Mouse (Mus musculus) heart, adult 2 months (tissue): Measurements from ENCODE around the gene Zzef1. TPM values are rescaled to one million over a fixed set of nuclear protein-coding genes. Genes with fewer than 3 reads are reported as not detected.

Experiments
- DNase-seq, 2 experiments: peaks; one replicate each; pipeline ENCODE4 v3.0.0; 2021
- H3K27ac ChIP-seq: fragments of 200-600 bp; 2 replicates; pipeline ENCODE4 v1.8.1; 2022
- H3K27me3 ChIP-seq: fragments of 200-500 bp; 2 replicates; pipeline ENCODE4 v1.6.1; 2012; ENCODE audit warnings: mild to moderate bottlenecking, low read length, inconsistent platforms, mixed read lengths; ENCODE audit not compliant: control insufficient read depth, insufficient read depth
- H3K36me3 ChIP-seq: fragments of 200-500 bp; 2 replicates; pipeline ENCODE4 v1.6.1; 2012; ENCODE audit warnings: low read length, inconsistent platforms; ENCODE audit not compliant: control insufficient read depth, insufficient read depth
- H3K4me1 ChIP-seq: fragments of 200-500 bp; 2 replicates; pipeline ENCODE4 v1.6.1; 2011; ENCODE audit warnings: low read length; ENCODE audit not compliant: control insufficient read depth, insufficient read depth
- H3K4me3 ChIP-seq: fragments of 200-600 bp; 2 replicates; pipeline ENCODE4 v1.8.1; 2022
- H3K79me2 ChIP-seq: fragments of 200-500 bp; replicated peaks from 2 replicates; pipeline ENCODE4 v1.6.1; 2012; ENCODE audit warnings: mild to moderate bottlenecking, inconsistent platforms, low read length, moderate library complexity, mixed read lengths; ENCODE audit not compliant: control insufficient read depth, insufficient read depth
- H3K9ac ChIP-seq: fragments of 200-500 bp; 2 replicates; pipeline ENCODE4 v1.6.1; 2012; ENCODE audit warnings: low read depth, mild to moderate bottlenecking, control low read depth, inconsistent platforms, low read length, mixed read lengths
- CTCF ChIP-seq: fragments of 200-600 bp; IDR thresholded peaks from 2 replicates; pipeline ENCODE4 v1.8.1; 2022; ENCODE audit warnings: antibody characterized with exemption, mild to moderate bottlenecking, moderate library complexity
- EP300 ChIP-seq: fragments of 200-500 bp; IDR thresholded peaks from 2 replicates; pipeline ENCODE4 v1.6.1; 2011; ENCODE audit warnings: low read depth, low read length, control low read depth; ENCODE audit not compliant: insufficient read depth
- POLR2A ChIP-seq: fragments of 200-500 bp; IDR thresholded peaks from 2 replicates; pipeline ENCODE4 v1.6.1; 2011; ENCODE audit warnings: mild to moderate bottlenecking, low read depth, low read length, control low read depth; ENCODE audit not compliant: insufficient read depth
- WGBS: fragments of 180-500 bp; shearing (Covaris S2); methylation state at CpG from one replicate; pipeline ENCODE4 v1.1.7; 2018; 5-methylcytosine and 5-hydroxymethylcytosine counted together
- intact Hi-C: fragments of 180-260 bp; cut with DNase I; formaldehyde crosslinking; loops from one replicate; pipeline ENCODE4 v1.15.1; 2025
- polyA plus RNA-seq: library from polyadenylated mRNA; depleted of rRNA; stranded (reverse); fragments of >200 nt; gene quantifications from 2 replicates; pipeline ENCODE4 v1.2.3, GENCODE M21; 2012
- total RNA-seq, 2 experiments: library from RNA; stranded (reverse); gene quantifications; 2 replicates each; pipeline ENCODE4 v1.2.3; 2021

Zzef1 gene
- total and polyA plus RNA-seq, 3 experiments, result 14.1 to 17.5 (median 17.4) TPM

- no peaks in the 10 kb centered on the region for H3K27me3 ChIP-seq
- no peaks in the 10 kb centered on the region for H3K4me1 ChIP-seq
- 87% methylated on average over 7 of the region's 7 CpGs for WGBS
- no peak overlapping the region for H3K4me3 ChIP-seq
- H3K27ac ChIP-seq, result no peak overlapping the region
- no peak overlapping the region for H3K9ac ChIP-seq
- intact Hi-C loops, result no loop called here
- peaks cover 4% of the 10 kb centered on the region for H3K36me3 ChIP-seq
- TF ChIP-seq EP300, result no peak
- no peak for TF ChIP-seq POLR2A
- TF ChIP-seq CTCF, result no peak
- no peak for DNase-seq
- no peaks in the 10 kb centered on the region for H3K79me2 ChIP-seq
These were observed 70.4 kb downstream of the Zzef1 start for GRCm38 (mm10) chr11:72866446-72866845.

GRCm38 (mm10) chr11:72872061-72872460 is 76.0 kb downstream of the Zzef1 start:
- no peak for DNase-seq
- no peak for TF ChIP-seq EP300
- no peak for TF ChIP-seq POLR2A
- no peak for TF ChIP-seq CTCF
- Histone ChIP-seq H3K9ac (no peak overlapping the region), H3K27me3 (no peaks in the 10 kb centered on the region), H3K79me2 (no peaks in the 10 kb centered on the region), H3K4me1 (no peaks in the 10 kb centered on the region), H3K4me3 (no peak overlapping the region), H3K27ac (no peak overlapping the region), H3K36me3 (peaks cover 2% of the 10 kb centered on the region)
- WGBS, result 77% methylated on average over 1 of the region's 1 CpGs
- intact Hi-C loops, result no loop called here

- Histone ChIP-seq H3K27ac (no peak overlapping the region), H3K9ac (no peak overlapping the region), H3K4me3 (no peak overlapping the region), H3K4me1 (no peaks in the 10 kb centered on the region), H3K79me2 (no peaks in the 10 kb centered on the region), H3K36me3 (no peaks in the 10 kb centered on the region), H3K27me3 (no peaks in the 10 kb centered on the region)
- intact Hi-C loops, result no loop called here
- TF ChIP-seq CTCF (no peak), EP300 (no peak), POLR2A (no peak)
- 86% methylated on average over 1 of the region's 1 CpGs for WGBS
- no peak for DNase-seq
These were observed 96.6 kb downstream of the Zzef1 start for GRCm38 (mm10) chr11:72892623-72893022.

- no peaks in the 10 kb centered on the region for H3K36me3 ChIP-seq
- H3K27ac ChIP-seq, result no peak overlapping the region
- H3K79me2 ChIP-seq, result no peaks in the 10 kb centered on the region
- no peaks in the 10 kb centered on the region for H3K4me1 ChIP-seq
- 76% methylated on average over 4 of the region's 4 CpGs for WGBS
- intact Hi-C loops, result no loop called here
- TF ChIP-seq EP300 (no peak), CTCF (no peak), POLR2A (no peak)
- H3K4me3 ChIP-seq, result no peak overlapping the region
- H3K9ac ChIP-seq, result no peak overlapping the region
- no peak for DNase-seq
- H3K27me3 ChIP-seq, result no peaks in the 10 kb centered on the region
These were observed 112.4 kb downstream of the Zzef1 start for GRCm38 (mm10) chr11:72908391-72908790.

- Histone ChIP-seq H3K27ac (no peak overlapping the region), H3K36me3 (no peaks in the 10 kb centered on the region), H3K4me1 (no peaks in the 10 kb centered on the region), H3K27me3 (no peaks in the 10 kb centered on the region), H3K79me2 (no peaks in the 10 kb centered on the region), H3K4me3 (no peak overlapping the region), H3K9ac (no peak overlapping the region)
- DNase-seq, result no peak
- 78% methylated on average over 7 of the region's 7 CpGs for WGBS
- TF ChIP-seq CTCF (no peak), EP300 (no peak), POLR2A (no peak)
- intact Hi-C loops, result no loop called here
These were observed 121.4 kb downstream of the Zzef1 start for GRCm38 (mm10) chr11:72917299-72917996.

GRCm38 (mm10) chr11:72923116-72923515 is 127.1 kb downstream of the Zzef1 start:
- Histone ChIP-seq H3K4me1 (no peaks in the 10 kb centered on the region; the same call in 1 of the 2 replicates), H3K27me3 (no peaks in the 10 kb centered on the region), H3K79me2 (no peaks in the 10 kb centered on the region), H3K4me3 (no peak overlapping the region), H3K9ac (no peak overlapping the region), H3K36me3 (no peaks in the 10 kb centered on the region), H3K27ac (no peak overlapping the region)
- intact Hi-C loops, result no loop called here
- WGBS, result 51% methylated on average over 4 of the region's 4 CpGs
- TF ChIP-seq CTCF (no peak), POLR2A (no peak), EP300 (no peak)
- no peak for DNase-seq

GRCm38 (mm10) chr11:72924458-72924857 is 128.4 kb downstream of the Zzef1 start:
- WGBS, result 76% methylated on average over 1 of the region's 1 CpGs
- H3K9ac ChIP-seq, result no peak overlapping the region
- TF ChIP-seq POLR2A, result no peak
- TF ChIP-seq EP300, result no peak
- no peak for TF ChIP-seq CTCF
- H3K27me3 ChIP-seq, result no peaks in the 10 kb centered on the region
- no peak overlapping the region for H3K4me3 ChIP-seq
- H3K36me3 ChIP-seq, result no peaks in the 10 kb centered on the region
- intact Hi-C loops, result no loop called here
- no peak for DNase-seq
- H3K27ac ChIP-seq, result no peak overlapping the region
- no peaks in the 10 kb centered on the region; the same call in 1 of the 2 replicates for H3K4me1 ChIP-seq
- no peaks in the 10 kb centered on the region for H3K79me2 ChIP-seq
